Mouse (Mus musculus) megakaryocyte, embryonic 14.5 days (primary cell): ENCODE measurements around the gene Ntrk3. TPM values are rescaled to one million over a fixed set of nuclear protein-coding genes. Genes with fewer than 3 reads are reported as not detected.

ENCODE experiments used
- H3K27me3 ChIP-seq: replicated peaks from 2 replicates; pipeline ENCODE3; 2012; ENCODE audit warnings: inconsistent platforms
- H3K36me3 ChIP-seq: replicated peaks from 2 replicates; pipeline ENCODE3; 2012; ENCODE audit warnings: low read length, inconsistent platforms, mixed read lengths
- H3K4me1 ChIP-seq: 2 replicates; pipeline ENCODE4 v1.6.1; 2012; ENCODE audit warnings: inconsistent platforms
- H3K4me3 ChIP-seq: replicated peaks from 2 replicates; pipeline ENCODE3; 2012; ENCODE audit warnings: moderate library complexity, mild to moderate bottlenecking, inconsistent platforms
- H3K9me3 ChIP-seq: 2 replicates; pipeline ENCODE4 v1.6.1; 2012; ENCODE audit warnings: inconsistent platforms
- FLI1 ChIP-seq: IDR thresholded peaks from 2 replicates; pipeline ENCODE4 v1.6.1; 2012; ENCODE audit warnings: low read length, inconsistent platforms, mixed read lengths
- GATA1 ChIP-seq: IDR thresholded peaks from 3 replicates; pipeline ENCODE4 v1.6.1; 2012; ENCODE audit warnings: mixed read lengths, low read length, inconsistent platforms, borderline replicate concordance
- polyA plus RNA-seq: library from polyadenylated mRNA; stranded (reverse); fragments of >175 nt; gene quantifications from 2 replicates; pipeline ENCODE4 v1.2.3, GENCODE M21; 2012; ENCODE audit warnings: low replicate concordance; ENCODE audit not compliant: insufficient read depth

Gene Ntrk3
- polyA plus RNA-seq, 1 experiment: not detected

DNA sequence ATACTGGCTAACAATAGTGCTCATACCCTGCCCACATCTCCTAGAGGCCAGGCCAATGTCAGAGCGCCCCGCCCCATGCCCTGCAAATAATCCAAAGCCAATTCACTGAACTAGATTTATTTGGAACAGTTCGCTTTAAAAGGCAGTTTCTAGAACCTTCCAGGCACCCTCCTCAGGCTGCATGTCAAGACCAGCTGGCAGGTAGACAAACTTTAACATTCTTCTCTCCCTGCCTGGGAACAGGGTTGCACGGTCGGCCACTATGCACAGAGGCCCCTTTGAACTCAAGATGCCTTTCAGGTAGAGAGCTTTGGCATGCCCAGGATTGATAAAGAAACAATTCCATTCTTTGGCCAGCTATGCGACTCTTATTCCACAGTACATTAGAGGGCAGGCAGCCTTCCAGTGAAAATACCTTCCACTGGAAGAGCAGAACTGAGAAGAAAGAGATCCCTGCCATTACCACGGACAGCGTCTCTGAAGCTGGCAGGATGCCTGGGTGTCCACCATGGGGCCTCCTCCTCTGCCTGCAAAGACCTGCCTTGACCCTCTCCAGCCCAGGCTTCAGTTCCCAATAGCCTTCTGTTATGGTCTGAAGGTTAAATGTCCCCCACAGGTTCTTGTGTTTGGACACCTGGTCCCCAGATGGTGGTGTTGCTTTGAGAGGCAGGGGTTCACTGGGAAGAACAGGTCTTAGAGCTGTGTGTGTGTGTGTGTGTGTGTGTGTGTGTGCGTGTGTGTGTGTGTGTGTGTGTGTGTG lies 298.3 kb downstream of the Ntrk3 start:
- H3K4me3 ChIP-seq: no peak overlapping the region
- H3K27me3 ChIP-seq: no peaks in the 10 kb centered on the region
- TF ChIP-seq FLI1 (no peak), GATA1 (no peak)
- no peaks in the 10 kb centered on the region for H3K36me3 ChIP-seq
- H3K4me1 ChIP-seq: no peaks in the 10 kb centered on the region
- peaks cover 7% of the 10 kb centered on the region; the same call in 1 of the 2 replicates for H3K9me3 ChIP-seq

- TF ChIP-seq GATA1 (no peak), FLI1 (no peak)
- Histone ChIP-seq H3K4me1 (no peaks in the 10 kb centered on the region), H3K27me3 (no peaks in the 10 kb centered on the region), H3K4me3 (no peak overlapping the region), H3K9me3 (0 out of 2 replicates have a peak, but pooled peaks cover 4% of the 10 kb centered on the region), H3K36me3 (no peaks in the 10 kb centered on the region)
Observed at GRCm38 (mm10) chr7:78433617-78434144, 304.1 kb downstream of the Ntrk3 start.

DNA sequence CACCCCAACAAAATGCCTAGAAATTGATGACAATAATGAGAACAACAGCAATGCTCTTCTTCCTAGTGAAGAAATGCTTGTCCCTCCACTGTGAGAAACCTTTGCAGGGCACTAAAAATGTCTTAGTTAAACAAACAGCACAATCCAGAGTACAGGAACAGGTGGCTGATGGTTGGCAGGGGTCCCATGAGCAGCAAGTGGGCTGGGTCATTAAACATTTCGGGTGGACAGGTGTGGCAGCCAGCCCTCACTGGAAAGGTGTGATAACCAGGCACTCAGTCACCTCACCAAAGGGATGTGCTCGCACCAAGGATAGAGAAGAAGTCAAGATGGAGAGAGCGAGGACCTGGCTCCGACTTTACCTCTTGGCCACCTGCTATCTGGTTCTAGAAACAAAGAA lies 306.2 kb downstream of the Ntrk3 start:
- Histone ChIP-seq H3K27me3 (no peaks in the 10 kb centered on the region), H3K4me3 (no peak overlapping the region), H3K36me3 (no peaks in the 10 kb centered on the region), H3K4me1 (no peaks in the 10 kb centered on the region), H3K9me3 (0 out of 2 replicates have a peak, but pooled peaks cover 7% of the 10 kb centered on the region)
- TF ChIP-seq FLI1: no peak
- TF ChIP-seq GATA1: no peak

DNA sequence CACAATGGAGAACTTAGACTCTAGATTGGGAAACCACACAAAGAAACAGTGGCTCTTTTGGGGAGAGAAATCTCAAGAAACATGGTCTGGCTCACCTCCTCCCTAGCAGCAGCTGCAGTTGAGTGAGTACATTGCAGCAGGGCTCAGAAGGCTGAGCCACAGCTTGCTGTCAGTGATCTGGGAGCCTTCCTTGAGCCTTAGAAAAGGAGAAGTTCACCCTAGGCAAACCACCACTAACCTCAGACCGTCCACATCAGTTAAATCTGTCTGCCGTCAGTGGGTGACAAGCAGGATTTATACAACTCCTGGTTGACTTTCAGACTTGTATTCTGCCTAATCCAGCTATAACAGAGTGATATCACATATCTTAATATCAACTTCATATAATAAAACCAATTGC lies 325.6 kb downstream of the Ntrk3 start:
- Histone ChIP-seq H3K4me3 (no peak overlapping the region), H3K9me3 (0 out of 2 replicates have a peak, but pooled peaks cover 3% of the 10 kb centered on the region), H3K4me1 (no peaks in the 10 kb centered on the region), H3K36me3 (no peaks in the 10 kb centered on the region), H3K27me3 (no peaks in the 10 kb centered on the region)
- no peak for TF ChIP-seq GATA1
- no peak for TF ChIP-seq FLI1

- 0 out of 2 replicates have a peak, but pooled peaks cover 3% of the 10 kb centered on the region for H3K9me3 ChIP-seq
- no peaks in the 10 kb centered on the region for H3K4me1 ChIP-seq
- no peaks in the 10 kb centered on the region for H3K27me3 ChIP-seq
- TF ChIP-seq FLI1 (no peak), GATA1 (no peak)
- no peak overlapping the region for H3K4me3 ChIP-seq
- no peaks in the 10 kb centered on the region for H3K36me3 ChIP-seq
Observed at GRCm38 (mm10) chr7:78409970-78410369, 327.8 kb downstream of the Ntrk3 start.

DNA sequence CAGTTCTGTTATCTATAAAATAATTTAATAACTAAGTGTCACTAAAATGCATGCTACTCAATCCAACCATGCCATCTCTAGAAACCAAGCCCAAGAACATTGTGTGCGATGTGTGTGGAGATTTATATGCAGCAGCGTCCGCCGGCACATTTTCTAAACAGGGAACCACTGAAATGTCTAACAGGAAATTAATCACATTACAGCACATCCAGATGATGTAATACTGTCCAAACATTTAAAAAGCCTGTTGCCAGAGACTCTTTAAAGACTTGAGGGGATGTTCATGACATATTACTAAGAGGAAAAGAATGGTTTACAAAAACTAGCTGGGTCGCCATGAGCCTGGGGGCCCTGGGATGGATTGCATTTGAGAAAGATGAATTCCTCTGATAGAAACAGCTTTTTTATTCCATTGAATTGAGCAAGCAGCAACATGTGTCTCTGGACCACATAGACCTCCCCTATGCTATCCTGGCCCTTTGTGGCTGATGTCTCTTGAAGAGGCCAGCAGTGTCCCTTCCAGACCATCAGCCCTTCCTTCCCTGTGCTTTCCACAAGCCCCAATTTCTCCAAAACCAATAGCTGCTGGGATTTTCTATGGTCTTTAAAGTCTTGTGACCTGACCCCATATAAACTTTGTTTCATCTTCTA lies 331.0 kb downstream of the Ntrk3 start:
- Histone ChIP-seq H3K9me3 (peaks cover 27% of the 10 kb centered on the region), H3K27me3 (no peaks in the 10 kb centered on the region), H3K4me3 (no peak overlapping the region), H3K36me3 (no peaks in the 10 kb centered on the region), H3K4me1 (no peaks in the 10 kb centered on the region)
- TF ChIP-seq GATA1: no peak
- no peak for TF ChIP-seq FLI1

DNA sequence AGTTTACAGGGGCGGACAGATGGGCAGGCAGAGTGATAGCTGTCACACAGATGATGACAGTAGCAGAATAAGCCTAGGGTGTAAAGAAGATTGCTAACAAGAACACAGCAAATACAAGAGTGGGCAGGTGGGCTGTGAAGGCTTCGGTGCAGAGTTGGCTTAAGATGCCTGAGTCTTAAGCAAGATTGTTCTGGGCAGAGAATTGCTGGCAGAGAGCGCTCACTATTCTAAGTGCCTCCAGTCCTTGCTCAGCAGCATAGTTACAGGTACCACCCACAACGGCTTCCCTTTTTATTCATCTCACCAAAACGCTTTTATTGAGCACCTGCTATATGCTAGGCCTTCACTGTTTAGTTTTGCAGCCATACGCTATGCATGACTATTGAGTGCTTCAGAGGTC lies 333.3 kb downstream of the Ntrk3 start:
- H3K4me3 ChIP-seq: no peak overlapping the region
- H3K9me3 ChIP-seq: peaks cover 30% of the 10 kb centered on the region
- H3K4me1 ChIP-seq: no peaks in the 10 kb centered on the region
- H3K27me3 ChIP-seq: no peaks in the 10 kb centered on the region
- H3K36me3 ChIP-seq: no peaks in the 10 kb centered on the region
- TF ChIP-seq FLI1: no peak
- no peak for TF ChIP-seq GATA1

GRCm38 (mm10) chr7:78402495-78402894 lies 335.3 kb downstream of the Ntrk3 start:
- Histone ChIP-seq H3K36me3 (no peaks in the 10 kb centered on the region), H3K4me3 (no peak overlapping the region), H3K4me1 (no peaks in the 10 kb centered on the region), H3K9me3 (peaks cover 30% of the 10 kb centered on the region), H3K27me3 (no peaks in the 10 kb centered on the region)
- TF ChIP-seq FLI1 (no peak), GATA1 (no peak)

DNA sequence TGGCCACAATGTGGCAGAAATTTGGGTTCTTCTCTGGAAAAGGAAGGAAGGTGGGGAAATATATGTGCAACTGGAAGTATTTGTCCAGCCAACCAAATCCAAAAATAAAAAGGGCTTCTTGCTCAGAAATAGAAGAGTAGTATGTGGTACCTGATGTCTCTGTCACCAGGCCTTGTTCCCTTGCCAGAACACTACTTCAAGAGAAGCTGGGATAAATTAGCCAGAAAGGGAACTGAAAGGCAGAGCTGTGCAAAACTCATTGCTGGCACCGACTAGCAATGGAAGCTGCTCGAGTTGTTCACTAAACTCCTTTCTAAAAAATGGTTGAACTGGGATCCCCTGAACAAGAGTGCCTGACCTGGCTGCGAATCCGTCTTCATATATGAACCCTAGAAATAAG lies 337.6 kb downstream of the Ntrk3 start:
- Histone ChIP-seq H3K9me3 (peaks cover 30% of the 10 kb centered on the region), H3K4me3 (no peak overlapping the region), H3K36me3 (no peaks in the 10 kb centered on the region), H3K4me1 (no peaks in the 10 kb centered on the region), H3K27me3 (no peaks in the 10 kb centered on the region)
- TF ChIP-seq GATA1: no peak
- TF ChIP-seq FLI1: no peak

DNA sequence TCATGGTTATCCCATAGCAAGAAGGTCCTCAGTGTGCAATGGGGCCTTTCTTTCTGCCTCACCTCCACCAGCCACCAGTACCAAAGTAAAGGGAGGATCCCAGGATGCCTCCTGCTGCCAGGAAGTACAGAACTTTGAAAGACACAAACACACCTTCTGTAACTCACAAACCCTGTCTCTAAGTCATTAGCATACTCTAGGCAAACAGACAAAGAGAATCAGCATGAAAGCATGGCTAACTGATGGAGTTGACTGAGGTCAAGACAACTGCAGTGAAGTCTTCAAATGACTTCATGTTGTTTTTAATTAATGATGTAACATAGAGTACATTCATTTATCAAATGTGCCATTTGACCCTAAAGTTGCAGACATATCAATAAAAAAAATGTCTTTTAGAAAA lies 339.4 kb downstream of the Ntrk3 start:
- no peak overlapping the region for H3K4me3 ChIP-seq
- H3K4me1 ChIP-seq: no peaks in the 10 kb centered on the region
- TF ChIP-seq FLI1: no peak
- no peak for TF ChIP-seq GATA1
- no peaks in the 10 kb centered on the region for H3K27me3 ChIP-seq
- peaks cover 25% of the 10 kb centered on the region for H3K9me3 ChIP-seq
- no peaks in the 10 kb centered on the region for H3K36me3 ChIP-seq

DNA sequence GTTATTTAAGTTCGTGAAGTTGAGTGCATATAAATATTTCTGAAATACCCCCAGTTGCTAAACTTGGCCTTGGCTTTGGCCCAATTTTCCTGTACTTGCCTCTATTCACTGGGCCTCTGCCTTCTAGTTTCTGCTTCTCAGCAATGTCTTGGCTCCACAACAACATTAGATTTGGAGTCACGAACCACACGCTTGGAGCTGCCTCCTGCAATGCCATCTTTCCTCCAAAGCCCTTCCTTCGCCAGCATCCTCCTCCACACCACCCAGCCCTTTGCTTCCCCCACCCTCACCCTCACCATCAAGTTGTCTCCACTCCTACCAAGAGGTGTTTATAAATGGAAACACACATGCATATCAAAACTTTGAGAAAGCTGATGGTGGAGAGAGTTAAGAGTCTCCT lies 340.6 kb downstream of the Ntrk3 start:
- Histone ChIP-seq H3K9me3 (peaks cover 22% of the 10 kb centered on the region), H3K36me3 (no peaks in the 10 kb centered on the region), H3K4me1 (no peaks in the 10 kb centered on the region), H3K4me3 (no peak overlapping the region), H3K27me3 (no peaks in the 10 kb centered on the region)
- TF ChIP-seq GATA1 (no peak), FLI1 (no peak)
